Mouse (Mus musculus) kidney, adult 2 months (tissue): ENCODE data around the gene Pcsk2. TPM values are rescaled to one million over a fixed set of nuclear protein-coding genes. Genes with fewer than 3 reads are reported as not detected.

Experiments used
- DNase-seq: peaks from one replicate; pipeline ENCODE4 v3.0.0; 2021
- H3K27ac ChIP-seq: fragments of 200-500 bp; 2 replicates; pipeline ENCODE4 v1.5.1; 2012; ENCODE audit warnings: low read depth, low read length, control low read depth, inconsistent platforms; ENCODE audit not compliant: insufficient read depth
- H3K27me3 ChIP-seq: fragments of 200-500 bp; replicated peaks from 2 replicates; pipeline ENCODE4 v1.6.1; 2012; ENCODE audit warnings: mild to moderate bottlenecking, moderate library complexity, low read length, inconsistent platforms; ENCODE audit not compliant: control insufficient read depth, insufficient read depth
- H3K36me3 ChIP-seq: fragments of 200-500 bp; 2 replicates; pipeline ENCODE4 v1.6.1; 2012; ENCODE audit warnings: mild to moderate bottlenecking, moderate library complexity, low read length, inconsistent platforms; ENCODE audit not compliant: control insufficient read depth, insufficient read depth
- H3K4me1 ChIP-seq: fragments of 200-500 bp; 2 replicates; pipeline ENCODE4 v1.6.1; 2011; ENCODE audit warnings: low read length; ENCODE audit not compliant: control insufficient read depth, insufficient read depth
- H3K4me3 ChIP-seq: fragments of 200-500 bp; 2 replicates; pipeline ENCODE4 v1.5.1; 2011; ENCODE audit warnings: mild to moderate bottlenecking, low read depth, low read length, control low read depth; ENCODE audit not compliant: insufficient read depth
- CTCF ChIP-seq: fragments of 200-500 bp; conservative IDR thresholded peaks from 2 replicates; pipeline ENCODE4 v1.5.1; 2011; ENCODE audit warnings: low read depth, mild to moderate bottlenecking, control low read depth, low read length, moderate library complexity, mixed read lengths; ENCODE audit not compliant: insufficient read depth, insufficient read length
- POLR2A ChIP-seq: fragments of 200-500 bp; IDR thresholded peaks from one replicate; pipeline ENCODE4 v1.6.1; 2011; ENCODE audit warnings: low read depth, low read length, control low read depth
- WGBS: fragments of 180-500 bp; shearing (Covaris S2); methylation state at CpG from one replicate; pipeline ENCODE4 v1.1.7; 2018; 5-methylcytosine and 5-hydroxymethylcytosine counted together
- polyA plus RNA-seq: library from polyadenylated mRNA; depleted of rRNA; stranded (reverse); fragments of >200 nt; gene quantifications from 2 replicates; pipeline ENCODE4 v1.2.3, GENCODE M21; 2012

Pcsk2 gene
- polyA plus RNA-seq, 1 experiment, result 0.11 TPM

DNA sequence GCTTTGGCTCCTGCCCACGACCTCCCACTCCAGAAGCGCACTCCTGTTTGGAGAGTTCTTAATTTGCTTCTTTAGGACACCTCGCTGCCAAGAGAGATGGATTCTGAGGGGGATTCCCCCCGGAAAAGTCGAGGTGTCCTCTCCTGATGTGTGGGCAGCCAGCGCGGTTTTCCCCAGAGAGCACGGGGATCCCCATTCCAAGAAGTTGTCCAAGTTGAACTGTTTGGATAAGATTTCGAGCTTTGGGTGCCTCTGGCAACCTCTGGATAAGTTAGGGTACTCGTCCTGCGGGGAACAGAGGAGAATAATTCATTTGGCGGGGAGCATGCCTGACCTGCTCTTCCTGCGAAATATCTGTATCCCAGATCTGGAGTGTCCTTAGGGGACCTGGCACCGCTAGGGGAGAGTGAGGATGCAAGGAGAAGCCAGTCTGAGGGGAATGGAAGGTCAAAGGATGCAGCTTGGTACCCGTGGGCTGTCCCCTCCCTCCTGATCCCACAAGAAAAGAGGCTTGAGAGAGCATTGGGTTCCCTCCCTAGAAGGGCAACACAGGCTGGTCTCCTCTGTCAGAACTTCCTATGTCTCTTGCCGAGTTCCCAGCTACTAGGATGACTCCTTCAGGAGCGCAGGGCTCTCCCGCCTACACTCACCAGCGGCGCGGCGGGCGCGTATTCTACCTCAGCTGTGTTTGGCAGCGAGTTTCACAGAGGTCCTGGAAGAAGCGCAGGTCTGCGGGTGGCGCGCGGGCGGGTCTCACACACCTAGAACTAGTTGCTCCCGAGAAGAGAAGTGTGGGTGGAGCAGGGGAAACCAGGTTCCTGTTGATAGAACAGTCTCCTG, 1.5 kb downstream of the Pcsk2 start:
- H3K4me1 ChIP-seq, result no peaks in the 10 kb centered on the region
- WGBS, result 2% methylated on average over 32 of the region's 32 CpGs
- no peaks in the 10 kb centered on the region; the same call in none of the 2 replicates for H3K27me3 ChIP-seq
- no peak for TF ChIP-seq POLR2A
- no peak for TF ChIP-seq CTCF
- H3K4me3 ChIP-seq, result no peak overlapping the region
- H3K27ac ChIP-seq, result no peak overlapping the region
- no peak for DNase-seq
- no peaks in the 10 kb centered on the region for H3K36me3 ChIP-seq

DNA sequence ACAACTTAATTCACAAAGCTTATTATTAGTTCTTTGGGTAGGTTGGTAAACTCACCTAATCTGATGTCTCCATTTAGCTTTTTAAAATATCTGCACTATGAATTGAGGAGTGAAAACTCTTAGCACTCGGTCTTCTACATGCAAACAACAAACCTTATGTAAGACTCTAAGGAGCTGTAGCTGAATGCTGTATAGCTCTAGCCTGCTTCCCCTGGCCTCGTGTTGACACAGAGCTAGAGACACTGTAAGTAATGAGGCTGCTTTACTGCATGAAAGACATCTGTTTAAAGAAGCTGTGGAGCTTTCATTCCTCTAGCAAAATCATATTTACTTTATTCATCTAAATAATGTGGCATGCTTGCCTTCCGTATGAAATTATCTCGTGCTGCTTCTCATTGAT, 14.4 kb downstream of the Pcsk2 start:
- DNase-seq, result no peak
- Histone ChIP-seq H3K4me1 (no peaks in the 10 kb centered on the region), H3K27ac (no peak overlapping the region), H3K36me3 (no peaks in the 10 kb centered on the region), H3K4me3 (no peak overlapping the region), H3K27me3 (no peaks in the 10 kb centered on the region)
- 75% methylated on average over 4 of the region's 4 CpGs for WGBS
- TF ChIP-seq CTCF (no peak), POLR2A (no peak)

DNA sequence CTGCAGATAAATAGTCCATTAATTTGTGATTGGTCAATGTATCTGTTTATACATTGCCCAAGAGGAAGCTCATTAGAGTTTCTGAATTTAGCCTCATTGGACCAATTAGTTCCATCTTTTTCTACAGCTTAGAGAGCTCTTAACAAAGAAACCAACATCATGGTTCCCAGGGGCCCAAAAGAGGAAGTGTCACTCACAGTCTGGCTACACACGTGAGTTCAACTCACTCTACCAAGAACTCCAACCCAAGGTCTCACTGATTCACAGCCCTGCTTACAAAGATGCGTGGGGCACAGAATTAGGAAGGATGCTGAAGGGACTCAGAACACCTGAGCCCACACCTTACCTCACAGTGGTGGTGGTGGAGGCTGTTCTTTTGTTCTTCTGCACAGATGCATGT, 19.1 kb downstream of the Pcsk2 start:
- H3K27me3 ChIP-seq, result no peaks in the 10 kb centered on the region
- 75% methylated on average over 2 of the region's 2 CpGs for WGBS
- no peak for DNase-seq
- TF ChIP-seq POLR2A (no peak), CTCF (no peak)
- no peaks in the 10 kb centered on the region for H3K4me1 ChIP-seq
- no peaks in the 10 kb centered on the region for H3K36me3 ChIP-seq
- no peak overlapping the region for H3K4me3 ChIP-seq
- no peak overlapping the region for H3K27ac ChIP-seq

DNA sequence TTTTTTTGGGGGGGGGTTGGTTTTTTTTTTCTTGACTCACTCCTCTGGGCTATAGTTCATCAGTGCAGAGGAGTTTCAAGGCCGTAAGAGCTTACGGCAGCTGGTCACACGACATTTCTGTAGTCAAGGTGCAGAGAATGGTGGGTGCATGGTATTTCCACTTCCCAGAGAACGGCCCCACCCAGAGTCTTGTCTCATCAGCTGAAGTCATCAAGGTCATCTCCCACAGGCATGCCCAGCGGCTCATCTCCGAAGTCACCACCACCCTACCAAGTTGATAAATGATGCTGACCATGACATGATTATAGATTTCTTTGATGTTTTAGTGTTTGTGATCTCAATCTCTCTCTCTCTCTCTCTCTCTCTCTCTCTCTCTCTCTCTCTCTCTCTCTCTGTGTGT, 20.0 kb downstream of the Pcsk2 start:
- Histone ChIP-seq H3K4me1 (no peaks in the 10 kb centered on the region), H3K27me3 (no peaks in the 10 kb centered on the region), H3K4me3 (no peak overlapping the region), H3K27ac (no peak overlapping the region), H3K36me3 (no peaks in the 10 kb centered on the region)
- no peak for DNase-seq
- no peak for TF ChIP-seq POLR2A
- no peak for TF ChIP-seq CTCF
- 82% methylated on average over 6 of the region's 6 CpGs for WGBS

DNA sequence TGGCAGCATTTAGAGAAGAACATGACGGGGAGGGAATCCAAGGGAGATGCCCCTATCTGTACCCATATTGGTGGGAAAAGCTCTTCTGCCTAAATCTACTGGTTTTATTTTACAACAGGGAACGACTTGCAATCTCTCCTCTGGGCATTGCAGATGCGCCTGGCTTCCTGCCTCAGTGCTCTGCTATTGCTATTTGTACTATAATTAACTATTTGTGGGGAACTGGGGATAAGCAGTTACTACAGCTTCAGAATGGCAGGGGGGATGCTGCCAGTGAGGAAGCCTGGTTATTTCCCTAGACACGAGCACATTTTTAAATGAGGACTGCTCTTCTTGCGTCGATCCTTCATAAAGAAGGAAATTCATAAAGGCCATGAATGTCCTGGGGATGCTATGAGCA, 39.4 kb downstream of the Pcsk2 start:
- TF ChIP-seq POLR2A (no peak), CTCF (no peak)
- DNase-seq, result no peak
- 77% methylated on average over 6 of the region's 6 CpGs for WGBS
- no peaks in the 10 kb centered on the region for H3K36me3 ChIP-seq
- H3K27me3 ChIP-seq, result no peaks in the 10 kb centered on the region
- H3K4me1 ChIP-seq, result no peaks in the 10 kb centered on the region
- H3K27ac ChIP-seq, result no peak overlapping the region
- H3K4me3 ChIP-seq, result no peak overlapping the region

DNA sequence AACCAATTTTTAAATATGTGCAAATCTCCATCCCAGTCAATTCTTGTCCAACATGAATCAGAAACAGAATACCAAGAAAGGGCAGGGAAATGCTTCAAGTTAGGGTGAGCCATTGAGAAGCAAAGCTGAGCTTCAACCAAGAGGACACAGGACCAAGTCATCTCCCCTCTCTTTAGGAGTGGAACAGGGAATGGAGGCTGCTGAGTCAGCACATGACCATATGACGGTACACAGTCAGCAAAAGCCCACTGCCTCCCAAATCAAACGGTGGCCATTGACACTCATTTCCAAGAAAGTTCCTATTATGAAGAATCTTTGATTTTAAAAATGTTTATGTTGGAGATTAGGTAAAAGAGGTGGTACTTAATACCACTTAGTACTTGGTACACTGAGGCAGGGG, 44.4 kb downstream of the Pcsk2 start:
- WGBS, result 90% methylated on average over 2 of the region's 2 CpGs
- H3K27ac ChIP-seq, result no peak overlapping the region
- TF ChIP-seq POLR2A (no peak), CTCF (no peak)
- no peaks in the 10 kb centered on the region for H3K4me1 ChIP-seq
- no peaks in the 10 kb centered on the region for H3K27me3 ChIP-seq
- no peak for DNase-seq
- no peaks in the 10 kb centered on the region for H3K36me3 ChIP-seq
- H3K4me3 ChIP-seq, result no peak overlapping the region

DNA sequence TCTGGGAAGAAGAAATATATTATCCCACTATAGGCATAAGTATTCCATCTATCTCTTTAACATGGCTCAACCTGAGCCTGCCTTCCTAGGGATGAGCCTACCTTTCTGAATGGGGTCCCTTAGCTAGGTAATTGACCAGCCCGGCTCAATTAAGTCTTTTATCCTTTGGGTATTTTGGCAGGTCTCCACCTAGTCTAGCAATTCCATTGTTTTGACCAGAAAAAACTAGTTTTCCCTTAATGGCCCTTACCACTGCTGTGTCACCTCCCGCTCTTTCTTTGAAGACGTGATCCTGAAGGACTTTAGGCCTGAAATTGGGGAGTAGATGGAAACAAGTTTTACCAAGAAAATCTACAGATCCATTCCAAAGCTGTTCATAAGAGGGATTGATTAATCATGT, 57.1 kb downstream of the Pcsk2 start:
- no peak overlapping the region for H3K27ac ChIP-seq
- TF ChIP-seq CTCF, result no peak
- TF ChIP-seq POLR2A, result no peak
- 54% methylated on average over 3 of the region's 3 CpGs for WGBS
- no peaks in the 10 kb centered on the region for H3K4me1 ChIP-seq
- H3K36me3 ChIP-seq, result no peaks in the 10 kb centered on the region
- no peak overlapping the region for H3K4me3 ChIP-seq
- H3K27me3 ChIP-seq, result no peaks in the 10 kb centered on the region
- no peak for DNase-seq

DNA sequence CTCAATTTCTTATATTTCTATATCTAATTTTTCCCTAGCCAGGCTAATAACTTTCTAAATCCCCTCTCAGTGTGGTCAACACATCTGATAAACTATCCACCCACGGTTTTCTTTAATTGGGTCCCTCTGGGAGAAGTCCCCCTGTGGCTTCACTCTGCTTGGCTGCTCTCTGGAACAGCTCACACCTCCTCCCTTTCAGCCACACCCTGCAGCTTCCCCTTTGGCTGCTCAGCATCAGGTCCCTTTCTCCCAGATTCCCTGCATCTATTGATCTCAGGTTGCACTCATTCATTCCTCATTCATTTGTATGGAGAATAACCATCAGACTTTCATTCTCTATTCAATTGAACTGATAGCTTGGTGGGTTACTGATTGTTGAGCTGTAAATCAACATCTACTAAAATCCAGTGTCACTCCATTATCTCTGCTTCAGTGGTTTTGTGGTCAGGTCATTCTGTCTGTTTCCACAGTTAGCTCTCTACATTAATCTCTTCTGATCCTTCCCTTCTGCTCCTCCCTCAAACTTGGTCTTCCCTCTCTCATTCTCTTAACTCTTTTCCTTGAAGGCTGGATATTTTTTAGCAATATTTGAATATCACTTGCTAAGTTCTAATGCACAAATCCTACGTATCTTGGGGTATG, 58.0 kb downstream of the Pcsk2 start:
- Histone ChIP-seq H3K36me3 (no peaks in the 10 kb centered on the region), H3K27ac (no peak overlapping the region), H3K4me1 (no peaks in the 10 kb centered on the region), H3K27me3 (no peaks in the 10 kb centered on the region), H3K4me3 (no peak overlapping the region)
- 40% methylated on average over 2 of the region's 2 CpGs for WGBS
- DNase-seq, result no peak
- no peak for TF ChIP-seq CTCF
- no peak for TF ChIP-seq POLR2A
